Mouse (Mus musculus) adipocyte (in vitro differentiated cells): ENCODE data around the gene Prr14.
A peak's percentile ranks its signal among the peaks of the same experiment; 100 is the strongest.
"Not testable (repeated sequence)": the region's sequence is repeated elsewhere in the genome, so short reads cannot be mapped to it uniquely, and the experiment has no call there.

Source experiments
- DNase-seq: peaks from one replicate; pipeline ENCODE4 v3.0.0-alpha.2; 2016; ENCODE audit warnings: low spot score

Gene Prr14

DNA sequence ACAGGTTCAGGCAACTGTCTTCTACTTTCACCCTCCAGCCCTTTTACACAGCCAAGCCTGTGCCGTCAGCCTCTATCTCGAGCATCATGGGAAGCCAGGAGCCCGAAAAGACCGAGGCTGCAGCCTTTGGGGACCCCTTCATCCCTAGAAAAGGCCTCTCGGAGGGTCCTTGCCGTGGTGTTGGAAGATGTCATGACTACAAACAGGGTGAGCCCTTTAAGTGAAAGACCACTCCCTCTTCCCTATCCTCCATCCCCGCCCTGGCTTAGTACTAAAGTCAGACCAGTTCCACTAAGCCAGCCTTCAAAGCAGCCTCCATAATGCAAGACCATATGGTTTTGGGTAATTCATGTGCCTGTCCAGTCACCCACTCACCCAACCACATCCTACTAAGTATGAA is 12.6 kb downstream of the Prr14 start:
- DNase-seq = peak; percentile 38

DNA sequence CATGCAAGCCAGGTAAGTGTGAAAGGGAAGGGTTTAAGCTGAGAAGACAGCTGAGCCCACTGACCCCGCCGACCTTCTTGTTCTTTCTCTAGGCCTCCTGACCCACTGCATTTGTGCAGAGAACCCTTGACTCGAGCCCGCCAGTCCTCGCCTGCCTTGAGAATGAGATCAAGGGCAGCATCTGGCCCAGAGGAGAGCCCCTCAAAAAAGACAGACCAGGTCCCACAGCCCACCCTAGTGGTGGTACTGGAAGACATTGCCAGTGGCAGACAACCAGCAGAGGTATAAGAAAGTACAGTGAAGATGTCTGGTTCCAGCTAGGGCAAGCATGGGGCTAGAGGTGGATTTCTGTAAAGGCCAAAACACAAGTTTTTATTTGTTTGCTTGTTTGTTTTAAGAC is 14.3 kb downstream of the Prr14 start:
- DNase-seq = no peak

DNA sequence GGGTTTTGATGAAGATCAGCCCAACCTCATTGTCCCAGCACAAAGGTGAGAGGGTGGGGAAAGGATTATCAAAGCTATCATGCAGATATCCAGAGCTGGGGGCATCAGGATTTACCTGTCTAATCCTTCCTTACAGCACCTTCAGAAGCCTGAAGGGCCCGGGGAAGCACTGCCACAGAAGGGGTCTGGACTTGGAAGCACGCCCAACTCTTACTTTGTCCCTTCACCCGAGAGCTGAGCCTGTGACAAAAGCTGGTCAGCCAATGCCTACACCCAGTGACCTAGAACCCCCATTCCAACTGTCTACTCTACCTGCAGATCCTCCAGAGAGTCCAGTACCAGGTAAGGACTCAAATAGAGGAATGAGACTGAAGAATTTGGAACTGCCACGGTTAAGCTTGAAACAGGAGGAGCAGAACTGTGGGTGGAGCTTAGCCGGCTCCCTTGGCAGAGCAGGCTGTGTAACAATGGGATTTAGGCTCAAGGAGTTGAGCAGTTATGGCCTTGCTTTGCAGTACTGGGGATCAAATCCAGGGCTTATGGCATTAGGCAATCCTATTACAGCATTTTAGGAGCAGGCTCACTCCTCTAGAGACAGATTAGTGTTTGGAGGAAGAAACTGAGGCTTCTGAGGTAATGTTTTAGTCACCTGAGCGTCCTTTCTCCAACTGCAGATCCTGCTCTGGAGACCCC is 15.1 kb downstream of the Prr14 start:
- peak; percentile 56 for DNase-seq

DNA sequence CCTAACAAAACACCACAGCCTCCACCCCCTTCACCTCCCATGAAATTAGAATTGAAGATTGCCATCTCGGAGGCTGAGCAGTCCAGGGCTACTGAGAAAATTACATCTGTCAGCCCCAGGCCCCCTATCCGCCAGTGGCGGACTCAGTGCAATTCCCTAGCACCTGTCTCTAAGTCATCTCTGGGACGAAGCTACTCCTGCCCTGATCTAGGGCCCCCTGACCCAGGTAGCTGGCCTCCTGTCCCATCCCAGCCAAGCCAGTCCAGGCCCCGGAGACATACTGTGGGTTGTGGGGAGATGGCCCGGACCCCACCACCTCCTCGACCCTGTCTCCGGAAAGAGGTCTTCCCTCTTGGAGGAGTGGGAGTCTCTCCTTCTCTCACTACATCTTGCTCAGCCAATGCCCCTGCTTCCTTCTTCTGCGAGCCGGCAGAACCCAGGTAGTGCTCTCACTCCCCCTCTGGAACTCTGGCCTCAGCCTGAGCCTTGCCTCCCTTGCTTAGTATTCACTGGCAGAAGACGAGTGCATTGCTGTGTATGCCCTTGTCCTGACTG is 15.9 kb downstream of the Prr14 start:
- no peak for DNase-seq

DNA sequence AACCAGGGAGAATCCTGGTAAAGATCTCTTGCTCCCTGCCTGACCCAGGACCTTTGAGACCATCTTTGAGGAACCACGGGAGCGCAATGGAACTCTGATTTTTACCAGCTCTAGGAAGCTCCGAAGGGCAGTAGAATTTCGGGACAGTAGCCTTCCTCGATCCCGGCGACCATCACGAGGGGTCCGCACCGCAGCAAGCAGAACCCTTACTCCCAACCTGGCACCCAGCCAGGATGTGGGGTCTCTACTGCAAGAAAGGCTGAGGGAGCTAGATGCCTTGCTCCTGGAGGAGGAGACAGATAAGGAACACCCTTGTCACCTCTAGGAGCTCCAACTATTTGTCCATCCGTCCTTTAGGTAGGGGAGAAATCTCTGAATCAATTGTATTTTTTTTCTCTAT is 16.9 kb downstream of the Prr14 start:
- no peak for DNase-seq

DNA sequence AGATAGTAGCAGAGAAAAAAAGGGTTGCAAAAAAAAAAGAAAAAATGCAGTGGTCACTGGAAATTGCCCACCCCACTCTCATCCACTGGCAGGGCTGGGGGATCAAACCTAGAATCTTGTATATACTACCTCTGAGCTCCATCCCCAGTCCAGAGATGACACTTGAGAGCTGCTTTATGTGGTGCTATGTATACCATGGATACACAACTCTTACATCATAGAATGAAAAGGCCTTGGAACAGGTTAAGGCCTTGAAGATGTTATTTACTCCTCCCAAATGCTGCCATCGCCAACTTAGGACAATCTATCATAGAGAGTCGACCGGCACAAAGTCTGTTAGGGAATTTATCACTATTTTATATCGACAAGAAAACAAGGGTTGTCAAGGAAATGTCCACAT is 17.4 kb downstream of the Prr14 start:
- DNase-seq = no peak

DNA sequence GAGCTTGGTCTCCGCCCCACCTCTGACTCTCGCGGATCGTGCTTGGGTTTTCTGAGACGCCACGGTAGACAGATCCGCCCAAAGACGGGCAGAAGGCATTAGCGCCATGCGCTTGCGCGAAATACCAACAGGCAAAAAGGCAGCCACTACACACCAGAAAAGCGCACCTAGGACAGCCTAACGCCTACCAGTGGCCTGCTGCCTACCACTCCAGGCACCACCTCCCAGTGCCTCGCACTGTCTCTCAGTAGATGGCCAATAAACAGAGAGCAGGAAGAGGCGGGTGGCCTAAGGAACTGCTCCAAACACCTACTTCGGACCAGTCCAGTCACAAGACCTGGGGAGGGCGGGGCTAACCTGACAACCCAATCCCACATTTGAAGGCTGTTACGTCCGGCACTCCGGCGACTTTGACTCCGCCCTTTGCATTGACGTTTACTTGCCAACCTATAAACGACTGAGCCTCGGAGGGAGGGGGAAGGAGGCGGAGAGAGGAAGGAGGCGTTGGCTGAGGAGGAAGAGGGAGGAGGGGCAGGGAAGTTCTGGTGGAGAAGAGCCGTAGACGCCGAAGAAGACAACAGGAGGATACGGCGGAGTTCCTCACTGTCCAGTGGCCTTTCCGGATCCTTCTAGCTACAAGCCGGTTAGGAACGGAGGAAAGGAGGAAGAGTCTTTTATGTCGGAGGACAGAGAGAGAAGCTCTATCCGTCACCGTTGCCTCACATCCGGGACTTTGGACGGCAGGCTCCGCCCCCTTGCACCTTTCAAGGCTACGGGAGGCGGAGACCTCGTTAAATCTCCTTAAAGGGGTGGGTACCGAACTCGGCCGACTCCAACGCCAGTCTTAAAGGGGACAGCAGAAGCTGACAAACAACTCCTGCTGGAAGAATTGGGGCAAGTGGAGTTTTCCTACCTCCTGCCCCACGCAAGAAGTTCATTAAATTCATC is 18.6 kb downstream of the Prr14 start:
- peak; percentile 99 for DNase-seq

DNA sequence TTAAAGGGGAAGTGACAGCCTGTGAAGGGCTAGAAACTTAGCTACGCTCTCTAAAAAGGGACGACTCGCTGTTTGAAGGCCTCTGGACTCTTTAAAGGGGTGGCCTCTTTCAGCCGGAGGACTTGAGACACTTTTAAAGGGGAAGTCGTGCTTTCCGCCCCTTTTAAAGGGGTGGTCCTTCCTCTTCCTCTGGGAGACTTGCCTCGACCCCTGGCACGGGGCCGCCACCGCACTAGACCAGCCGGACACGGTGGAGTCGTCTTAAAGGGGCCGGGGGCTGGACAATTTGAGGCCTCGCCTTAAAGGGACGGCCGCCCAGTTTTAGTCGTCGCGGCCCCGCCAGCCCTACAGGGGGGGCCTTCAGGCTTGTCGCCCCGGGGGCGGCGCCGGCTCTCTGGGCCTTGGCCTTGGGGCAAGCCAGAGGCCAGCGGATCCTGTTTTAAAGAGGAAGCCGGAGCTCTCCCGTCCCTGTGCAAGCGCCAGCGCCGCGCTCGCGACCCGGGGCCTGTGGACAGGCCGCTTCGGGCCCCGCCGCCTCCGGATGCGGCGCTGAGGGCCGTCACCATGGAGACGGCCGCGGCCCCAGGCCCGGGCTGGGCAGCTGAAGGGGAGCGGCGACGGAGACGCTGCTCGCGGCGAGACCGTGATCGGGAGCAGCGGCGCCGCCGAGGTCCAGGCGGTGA is 19.4 kb downstream of the Prr14 start, which contains the start of gene Fbrs:
Fbrs (plus strand) TSS at position 565 of the 683 bp plus-strand sequence.
- DNase-seq = peak; percentile 96

DNA sequence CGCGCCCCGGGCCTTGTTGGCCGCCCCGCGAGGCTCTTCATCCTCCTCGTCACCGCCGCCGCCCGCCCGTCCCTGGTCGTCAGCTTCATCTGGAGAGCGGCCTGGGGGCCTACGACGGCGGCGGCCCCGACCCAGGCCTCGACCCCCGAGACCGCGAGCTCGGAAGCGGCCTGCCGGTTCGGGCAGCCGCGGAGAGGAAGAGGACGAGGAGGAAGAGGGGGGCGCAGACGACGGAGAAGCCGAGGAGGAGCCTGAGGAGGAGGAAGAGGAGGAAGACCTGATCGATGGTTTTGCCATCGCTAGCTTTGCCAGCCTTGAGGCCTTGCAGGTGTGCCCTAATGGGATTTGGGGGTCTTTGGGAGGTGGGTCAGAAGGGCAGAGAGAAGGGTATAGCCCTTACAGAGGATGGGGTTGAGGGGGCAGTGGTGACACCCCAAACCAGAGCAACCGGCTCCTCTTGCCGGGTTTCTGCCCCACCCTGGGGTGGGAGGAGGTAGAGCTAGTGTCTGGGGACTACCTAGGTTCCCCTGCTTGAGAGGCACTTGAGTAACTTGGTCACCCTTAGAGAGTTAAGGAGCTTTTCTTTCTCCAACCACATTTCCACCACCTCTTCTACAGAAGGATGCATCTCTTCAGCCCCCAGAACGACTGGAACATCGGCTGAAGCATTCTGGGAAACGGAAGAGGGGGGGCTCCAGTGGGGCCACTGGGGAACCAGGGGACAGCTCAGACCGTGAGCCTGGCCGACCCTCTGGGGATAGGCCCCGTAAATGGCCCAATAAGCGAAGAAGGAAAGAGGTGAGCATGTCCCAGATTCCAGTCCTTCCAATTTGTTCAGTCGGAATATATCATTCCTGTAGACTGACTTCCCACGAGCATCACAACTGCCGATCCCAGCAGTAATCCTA is 20.2 kb downstream of the Prr14 start:
- no peak for DNase-seq

DNA sequence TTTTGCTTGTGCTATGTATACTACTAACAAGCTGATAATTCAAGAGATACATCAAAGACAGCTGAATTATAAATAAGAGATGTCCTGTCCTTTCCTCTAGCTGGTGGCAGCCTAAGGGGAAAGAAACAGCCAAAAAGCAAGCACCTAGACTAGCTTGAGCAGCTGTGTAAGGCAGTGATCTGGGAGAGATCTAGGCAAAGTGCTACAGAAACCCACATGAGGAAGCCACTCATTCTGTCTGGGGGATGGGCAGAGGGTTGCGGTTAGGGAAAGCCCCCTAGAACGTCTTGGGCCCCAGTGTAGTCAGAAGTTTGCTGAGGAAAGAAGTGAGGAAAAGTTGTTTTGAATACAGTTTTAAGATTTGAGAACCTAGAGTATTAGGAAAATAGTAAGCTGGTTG is 20.9 kb downstream of the Prr14 start:
- no peak for DNase-seq

DNA sequence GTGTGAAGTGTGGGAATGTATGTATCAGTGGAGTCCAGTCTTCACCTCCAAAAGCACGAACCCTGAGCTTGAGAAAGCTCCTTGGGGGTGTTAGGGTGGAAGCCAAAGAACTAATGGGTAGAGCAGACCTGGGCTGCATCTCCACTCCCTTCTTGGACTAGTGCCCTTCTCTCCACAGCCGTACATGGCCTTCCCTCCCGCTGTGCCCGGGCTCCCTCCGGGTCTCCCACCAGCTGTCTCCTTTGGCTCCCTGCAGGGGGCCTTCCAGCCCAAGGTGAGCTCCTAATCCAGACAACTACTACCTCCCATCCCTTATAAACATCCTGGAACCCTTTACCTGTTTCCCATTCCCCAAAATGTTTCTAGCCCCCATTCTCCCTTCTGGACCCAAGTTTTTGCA is 26.0 kb downstream of the Prr14 start:
- no peak for DNase-seq

DNA sequence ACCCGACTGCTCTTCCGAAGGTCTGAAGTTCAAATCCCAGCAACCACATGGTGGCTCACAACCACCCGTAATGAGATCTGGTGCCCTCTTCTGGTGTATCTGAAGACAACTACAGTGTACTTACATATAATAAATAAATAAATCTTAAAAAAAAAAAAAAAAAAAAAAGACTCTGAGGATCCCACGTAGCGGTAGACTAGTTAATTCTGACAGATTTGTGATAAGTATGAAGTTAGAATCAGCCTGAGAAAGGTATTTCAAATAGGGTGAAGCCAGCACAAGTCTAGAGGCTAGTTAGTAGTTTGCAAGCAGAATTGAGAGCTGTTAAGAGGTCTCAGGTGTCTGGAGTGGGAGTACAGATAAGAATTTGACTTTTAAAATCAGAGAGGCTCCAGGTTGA is 29.0 kb downstream of the Prr14 start:
- not testable (repeated sequence) for DNase-seq

DNA sequence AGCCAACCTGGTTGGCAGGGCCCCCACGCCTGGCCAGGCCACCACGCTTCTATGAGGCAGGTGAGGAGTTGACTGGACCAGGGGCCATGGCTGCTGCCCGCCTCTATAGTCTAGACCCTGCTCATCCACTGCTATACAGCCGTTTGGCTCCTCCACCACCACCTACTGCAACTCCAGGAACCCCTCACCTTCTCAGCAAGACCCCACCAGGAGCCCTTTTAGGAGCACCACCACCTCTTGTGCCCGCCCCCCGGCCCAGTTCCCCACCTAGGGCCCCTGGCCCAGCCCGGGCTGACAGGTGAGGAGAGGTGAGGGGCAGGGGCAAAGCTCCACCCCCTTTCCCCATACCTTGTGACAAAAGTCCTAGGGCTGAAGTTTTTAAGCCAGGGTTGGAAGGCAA is 30.6 kb downstream of the Prr14 start:
- DNase-seq = no peak

DNA sequence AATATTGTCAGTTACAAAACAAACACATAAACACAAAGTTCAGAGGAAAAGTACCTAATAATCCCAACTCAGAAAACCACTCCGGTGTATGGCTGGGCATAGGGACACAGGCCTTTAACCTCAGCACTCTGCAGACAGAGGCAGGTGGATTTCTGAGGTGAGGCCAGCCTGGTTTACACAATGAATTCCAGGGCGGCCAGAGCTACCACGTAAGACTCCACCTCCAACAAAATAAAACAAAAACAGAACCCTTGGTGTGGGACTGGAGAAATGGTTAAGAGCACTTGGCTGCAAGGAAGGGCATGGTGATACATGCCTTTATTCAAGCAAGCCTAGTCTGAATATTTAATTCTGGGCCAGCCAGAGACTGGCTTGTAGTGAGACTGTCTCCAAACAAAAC is 32.4 kb downstream of the Prr14 start:
- DNase-seq = no peak

DNA sequence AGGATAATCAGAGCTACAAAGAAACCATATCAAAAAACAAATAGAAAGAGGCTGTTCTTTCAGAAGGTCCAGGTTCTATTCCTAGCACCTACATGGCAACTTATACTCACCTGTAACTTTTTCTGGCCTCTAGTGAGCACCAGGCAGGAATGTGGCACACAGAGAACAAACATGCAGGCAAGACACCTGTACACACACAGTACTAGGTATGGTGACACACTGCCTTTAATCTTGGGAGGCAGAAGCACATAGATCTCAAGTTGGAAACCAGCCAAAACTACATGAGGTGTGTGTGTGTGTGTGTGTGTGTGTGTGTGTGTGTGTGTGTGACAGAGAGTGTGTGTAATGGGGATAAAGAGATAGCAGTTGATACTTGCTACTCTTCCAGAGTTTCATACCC is 35.2 kb downstream of the Prr14 start:
- no peak for DNase-seq

DNA sequence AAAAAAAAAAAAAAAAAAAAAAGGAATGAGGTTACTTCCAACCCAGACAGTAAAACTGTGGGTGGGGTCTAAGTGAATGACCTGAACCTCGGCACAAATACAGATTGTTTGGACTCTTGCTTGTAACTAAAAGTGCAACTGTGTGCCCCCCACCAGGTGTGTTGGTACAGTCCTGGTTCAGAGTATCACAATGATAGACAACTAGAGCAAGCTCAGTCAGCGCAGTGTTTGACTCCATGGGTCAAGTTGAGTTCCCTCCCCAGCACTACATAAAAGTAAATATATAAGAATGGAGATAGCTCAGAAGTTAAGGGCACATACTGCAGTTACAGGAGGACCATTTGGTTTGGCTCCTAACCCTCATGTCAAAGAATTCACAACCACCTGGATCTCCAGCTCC is 38.0 kb downstream of the Prr14 start:
- DNase-seq = no peak

DNA sequence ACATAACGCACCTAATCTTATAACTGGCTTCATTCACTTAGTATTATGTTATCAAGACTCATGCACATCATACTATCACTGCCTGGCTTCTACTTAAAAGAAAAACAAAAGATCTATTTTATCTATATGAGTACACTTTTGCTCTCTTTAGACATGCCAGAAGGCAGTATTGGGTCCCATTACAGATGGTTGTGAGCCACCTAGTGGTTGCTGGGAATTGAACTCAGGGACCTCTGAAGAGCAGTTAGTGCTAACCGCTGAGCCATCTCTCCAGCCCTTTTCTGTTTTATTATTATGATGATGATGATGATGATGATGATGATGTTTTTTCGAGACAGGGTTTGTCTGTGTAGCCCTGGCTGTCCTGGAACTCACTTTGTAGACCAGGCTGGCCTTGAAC is 39.0 kb downstream of the Prr14 start:
- DNase-seq = peak; percentile 53

DNA sequence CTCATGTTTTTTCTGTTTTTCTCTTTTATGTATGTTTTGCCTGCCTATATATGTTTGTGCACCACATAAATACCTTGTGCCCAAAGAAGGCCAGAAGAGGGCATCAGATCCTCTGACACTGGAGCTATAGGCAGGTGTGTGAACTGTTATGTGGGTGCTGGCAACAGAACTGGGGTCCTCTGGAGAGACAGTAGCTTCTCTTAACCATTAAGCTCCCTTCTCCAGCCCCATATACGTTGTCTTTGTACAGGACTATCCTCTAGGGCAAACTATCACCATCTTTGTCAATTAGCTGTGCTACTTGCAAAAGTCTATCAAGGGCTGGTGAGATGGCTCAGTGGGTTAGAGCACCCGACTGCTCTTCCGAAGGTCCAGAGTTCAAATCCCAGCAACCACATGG is 48.9 kb downstream of the Prr14 start:
- no peak for DNase-seq

DNA sequence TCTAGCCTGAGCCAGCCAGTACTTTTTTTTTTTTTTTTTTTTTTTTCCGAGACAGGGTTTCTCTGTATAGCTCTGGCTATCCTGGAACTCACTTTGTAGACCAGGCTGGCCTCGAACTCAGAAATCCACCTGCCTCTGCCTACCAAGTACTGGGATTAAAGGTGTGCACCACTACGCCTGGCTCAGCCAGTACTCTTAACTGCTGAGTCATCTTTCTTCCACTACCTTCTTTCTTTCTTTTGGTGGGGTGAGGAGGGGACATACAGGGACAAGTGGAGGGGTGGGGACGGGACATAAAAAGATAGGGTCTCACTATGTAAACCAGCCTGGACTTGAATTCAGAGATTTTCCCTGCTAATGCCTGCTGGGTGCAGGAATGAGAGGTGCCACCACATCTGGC is 50.4 kb downstream of the Prr14 start:
- DNase-seq = not testable (repeated sequence)

DNA sequence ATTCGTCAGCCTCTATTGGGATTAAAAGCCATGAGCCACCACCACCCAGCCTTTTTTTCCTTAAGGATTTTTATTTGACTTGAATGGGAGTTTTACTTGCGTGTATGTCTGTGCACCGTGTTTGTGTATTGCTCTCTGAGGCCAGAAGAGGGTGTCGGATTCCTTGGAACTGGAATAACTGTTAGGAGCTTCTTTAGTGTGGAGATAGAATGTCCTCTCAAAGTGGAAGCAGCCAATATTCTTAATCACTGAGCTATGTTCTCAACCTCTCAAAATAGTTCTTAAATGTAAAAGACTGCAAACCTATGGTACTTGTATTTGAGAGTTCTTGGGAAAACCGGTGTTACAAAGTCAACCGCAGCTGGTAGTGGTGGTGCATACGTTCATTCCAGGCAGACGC is 51.8 kb downstream of the Prr14 start:
- DNase-seq = peak; percentile 62

DNA sequence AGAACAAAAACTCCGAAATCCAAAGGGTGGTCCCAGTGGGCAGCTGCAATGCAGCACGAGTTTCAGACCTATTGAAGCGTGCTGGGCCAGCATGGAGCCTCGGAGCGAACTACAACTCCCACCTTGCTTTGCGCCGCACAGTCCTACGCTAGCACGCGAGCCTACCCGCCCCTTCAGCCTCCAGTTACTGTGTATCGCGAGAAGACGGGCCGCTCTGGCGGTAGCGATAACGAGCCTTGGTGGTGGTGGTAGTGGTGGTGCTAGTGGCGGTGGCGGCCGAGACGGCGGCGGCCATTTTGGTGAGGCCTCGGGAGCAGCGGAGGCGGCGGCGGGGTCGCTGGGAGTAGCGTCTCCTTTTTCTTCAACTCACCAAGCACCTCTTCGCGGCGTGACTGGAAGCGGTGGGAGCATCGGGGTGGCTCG is 52.4 kb downstream of the Prr14 start, which contains the start of gene Srcap:
Srcap (plus strand) TSS at position 176 of the 423 bp plus-strand sequence.
- DNase-seq = peak; percentile 92
